Mouse (Mus musculus) heart, embryonic 11.5 days (tissue): ENCODE results near the gene Gnai1. TPM values are rescaled to one million over a fixed set of nuclear protein-coding genes. Genes with fewer than 3 reads are reported as not detected.

ENCODE experiments used
- ATAC-seq: fragments of 200-750 bp; cut with Nextera tagmentation; replicated peaks from 2 replicates; pipeline ENCODE4 v1.8.0; 2017; ENCODE audit warnings: moderate library complexity; ENCODE audit not compliant: insufficient number of reproducible peaks, low FRiP score, low TSS enrichment
- H3K27ac ChIP-seq: fragments of 300-500 bp; sonication (generic); 2 replicates; pipeline ENCODE4 v1.5.1; 2014; ENCODE audit warnings: mild to moderate bottlenecking, low read depth, low read length
- H3K27me3 ChIP-seq: fragments of 300-500 bp; sonication (generic); 2 replicates; pipeline ENCODE4 v1.6.1; 2014; ENCODE audit warnings: mild to moderate bottlenecking, low read length, mixed read lengths; ENCODE audit not compliant: control insufficient read depth, insufficient read depth
- H3K36me3 ChIP-seq: fragments of 300-500 bp; sonication (generic); 2 replicates; pipeline ENCODE4 v1.6.1; 2014; ENCODE audit warnings: mild to moderate bottlenecking, low read length, moderate library complexity, mixed read lengths; ENCODE audit not compliant: control insufficient read depth, insufficient read depth
- H3K4me1 ChIP-seq: fragments of 300-500 bp; sonication (generic); 2 replicates; pipeline ENCODE4 v1.6.1; 2014; ENCODE audit warnings: low read length; ENCODE audit not compliant: control insufficient read depth, insufficient read depth
- H3K4me2 ChIP-seq: fragments of 300-500 bp; sonication (generic); 2 replicates; pipeline ENCODE4 v1.6.1; 2014; ENCODE audit warnings: mild to moderate bottlenecking, moderate library complexity
- H3K4me3 ChIP-seq: fragments of 300-500 bp; sonication (generic); 2 replicates; pipeline ENCODE4 v1.5.1; 2014; ENCODE audit warnings: low read depth, low read length
- H3K9ac ChIP-seq: fragments of 300-500 bp; sonication (generic); 2 replicates; pipeline ENCODE4 v1.6.1; 2014; ENCODE audit warnings: mild to moderate bottlenecking, low read depth, low read length, moderate library complexity
- H3K9me3 ChIP-seq: fragments of 300-500 bp; sonication (generic); replicated peaks from 2 replicates; pipeline ENCODE4 v1.6.1; 2016; ENCODE audit warnings: low read length; ENCODE audit not compliant: control insufficient read depth
- WGBS: fragments of 180-500 bp; shearing (Covaris S2); extraction: QIAGEN DNeasy Blood & Tissue Kit; methylation state at CpG from one replicate; pipeline ENCODE4 v1.1.7; 2014; ENCODE audit not compliant: insufficient replicate concordance; 5-methylcytosine and 5-hydroxymethylcytosine counted together
- polyA plus RNA-seq: library from polyadenylated mRNA; unstranded; fragments of >200 nt; fragmentation: Nextera tagmentation; extraction: Ambion mirVana; gene quantifications from 2 replicates; pipeline ENCODE4 v1.2.1, GENCODE M21; 2014

The Gnai1 gene
- polyA plus RNA-seq, 1 experiment from 2014 or later = 21.4 TPM

GRCm38 (mm10) chr5:18273291-18274284, 86.6 kb downstream of the Gnai1 start:
- Histone ChIP-seq H3K27me3 (no peaks in the 10 kb centered on the region), H3K9me3 (no peaks in the 10 kb centered on the region), H3K9ac (no peak overlapping the region), H3K27ac (no peak overlapping the region), H3K4me1 (no peaks in the 10 kb centered on the region), H3K36me3 (no peaks in the 10 kb centered on the region), H3K4me2 (no peak overlapping the region), H3K4me3 (no peak overlapping the region)
- no peak for ATAC-seq
- 81% methylated on average over 11 of the region's 11 CpGs for WGBS

- WGBS = 79% methylated on average over 5 of the region's 5 CpGs
- H3K4me1 ChIP-seq = no peaks in the 10 kb centered on the region
- no peaks in the 10 kb centered on the region for H3K27me3 ChIP-seq
- H3K36me3 ChIP-seq = no peaks in the 10 kb centered on the region
- H3K4me3 ChIP-seq = no peak overlapping the region
- H3K4me2 ChIP-seq = no peak overlapping the region
- no peak for ATAC-seq
- H3K9ac ChIP-seq = no peak overlapping the region
- no peak overlapping the region for H3K27ac ChIP-seq
- H3K9me3 ChIP-seq = no peaks in the 10 kb centered on the region
Measured at GRCm38 (mm10) chr5:18250379-18251017, 109.7 kb downstream of the Gnai1 start.

GRCm38 (mm10) chr5:18249132-18249531, 111.0 kb downstream of the Gnai1 start:
- no peak overlapping the region for H3K9ac ChIP-seq
- WGBS = 80% methylated on average over 5 of the region's 5 CpGs
- no peak for ATAC-seq

GRCm38 (mm10) chr5:18229396-18229795, 130.8 kb downstream of the Gnai1 start:
- WGBS = 66% methylated on average over 1 of the region's 1 CpGs
- Histone ChIP-seq H3K27ac (no peak overlapping the region), H3K9ac (no peak overlapping the region), H3K36me3 (no peaks in the 10 kb centered on the region), H3K4me3 (no peak overlapping the region), H3K27me3 (no peaks in the 10 kb centered on the region), H3K9me3 (no peaks in the 10 kb centered on the region), H3K4me1 (no peaks in the 10 kb centered on the region), H3K4me2 (no peak overlapping the region)
- no peak for ATAC-seq

More at GRCm38 (mm10) chr5:18249132-18249531, 111.0 kb downstream of the Gnai1 start:
- Histone ChIP-seq H3K36me3 (no peaks in the 10 kb centered on the region), H3K27ac (no peak overlapping the region), H3K4me2 (no peak overlapping the region), H3K9me3 (no peaks in the 10 kb centered on the region), H3K4me3 (no peak overlapping the region), H3K4me1 (no peaks in the 10 kb centered on the region), H3K27me3 (no peaks in the 10 kb centered on the region)

DNA sequence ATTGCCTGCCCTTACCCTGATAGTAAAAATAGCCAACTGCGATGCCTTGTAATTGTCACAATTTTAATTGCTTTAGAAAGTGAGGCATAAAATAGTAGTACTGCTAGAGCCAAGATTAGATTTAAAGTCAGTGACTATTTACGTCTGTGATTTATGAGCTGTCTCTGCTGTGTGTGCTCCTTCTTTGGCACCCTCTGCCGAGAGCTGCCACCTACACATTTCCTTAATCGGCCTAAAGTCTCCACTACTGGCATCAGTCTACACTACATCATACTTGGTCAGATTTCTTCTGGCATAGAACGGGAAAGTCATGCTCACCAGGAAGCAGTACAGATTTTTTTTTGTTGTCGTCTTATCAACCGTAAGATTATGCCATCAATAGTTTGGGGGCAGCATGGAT, 131.3 kb downstream of the Gnai1 start:
- 71% methylated on average over 7 of the region's 7 CpGs for WGBS
- H3K4me2 ChIP-seq = no peak overlapping the region
- no peaks in the 10 kb centered on the region for H3K4me1 ChIP-seq
- no peak overlapping the region for H3K9ac ChIP-seq
- no peak overlapping the region for H3K27ac ChIP-seq
- no peak overlapping the region for H3K4me3 ChIP-seq
- ATAC-seq = no peak
- H3K9me3 ChIP-seq = no peaks in the 10 kb centered on the region
- H3K36me3 ChIP-seq = no peaks in the 10 kb centered on the region
- H3K27me3 ChIP-seq = no peaks in the 10 kb centered on the region

GRCm38 (mm10) chr5:18220873-18221272, 139.3 kb downstream of the Gnai1 start:
- H3K4me2 ChIP-seq = no peak overlapping the region
- H3K4me3 ChIP-seq = no peak overlapping the region
- no peaks in the 10 kb centered on the region for H3K27me3 ChIP-seq
- H3K36me3 ChIP-seq = no peaks in the 10 kb centered on the region
- H3K4me1 ChIP-seq = no peaks in the 10 kb centered on the region
- H3K27ac ChIP-seq = no peak overlapping the region
- H3K9me3 ChIP-seq = no peaks in the 10 kb centered on the region
- no peak overlapping the region for H3K9ac ChIP-seq
- 41% methylated on average over 1 of the region's 1 CpGs for WGBS
- ATAC-seq = no peak

DNA sequence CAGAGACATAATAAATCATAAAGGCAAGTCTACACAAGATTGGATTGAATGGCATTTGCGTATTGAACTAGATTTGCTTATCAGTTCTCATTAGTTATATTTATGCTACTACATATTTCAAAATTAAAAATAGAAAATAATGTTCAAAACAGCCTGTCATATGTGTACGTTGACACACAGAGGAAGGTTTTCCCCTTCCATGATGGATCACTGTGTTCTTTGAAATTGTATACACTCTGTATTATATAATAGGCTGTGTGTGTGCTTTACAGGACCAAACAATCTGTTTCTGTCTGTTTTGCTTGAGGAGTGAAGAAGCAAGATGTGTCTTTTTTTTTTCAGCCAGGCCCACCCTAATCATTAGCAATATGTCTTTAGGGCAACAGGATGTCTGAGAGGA, 141.9 kb downstream of the Gnai1 start:
- Histone ChIP-seq H3K4me3 (no peak overlapping the region), H3K9ac (no peak overlapping the region), H3K36me3 (no peaks in the 10 kb centered on the region), H3K4me1 (no peaks in the 10 kb centered on the region), H3K27ac (no peak overlapping the region), H3K27me3 (no peaks in the 10 kb centered on the region), H3K9me3 (no peaks in the 10 kb centered on the region), H3K4me2 (no peak overlapping the region)
- 79% methylated on average over 2 of the region's 2 CpGs for WGBS
- ATAC-seq = no peak

DNA sequence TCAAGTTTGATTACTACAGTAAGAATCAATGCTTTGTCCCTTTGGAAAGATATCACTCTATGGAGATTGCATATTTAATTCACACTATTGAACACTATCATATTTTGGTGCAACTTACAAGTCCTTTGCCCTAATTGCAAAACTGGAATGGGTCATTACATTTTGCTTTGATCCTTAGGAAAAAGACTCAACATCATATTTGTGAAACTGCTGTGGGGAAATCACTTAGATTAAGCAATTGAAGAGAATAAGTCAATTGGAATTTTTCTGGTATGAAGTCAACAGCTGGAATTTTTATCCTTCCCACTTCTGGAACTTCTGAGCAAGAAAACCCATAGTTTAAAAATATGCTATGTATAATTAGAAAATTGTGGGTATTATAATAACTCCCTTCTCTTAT, 142.3 kb downstream of the Gnai1 start:
- H3K9ac ChIP-seq = no peak overlapping the region
- no peaks in the 10 kb centered on the region for H3K4me1 ChIP-seq
- no peaks in the 10 kb centered on the region for H3K36me3 ChIP-seq
- H3K27me3 ChIP-seq = no peaks in the 10 kb centered on the region
- H3K27ac ChIP-seq = no peak overlapping the region
- no peak overlapping the region for H3K4me3 ChIP-seq
- no peak overlapping the region for H3K4me2 ChIP-seq
- no peaks in the 10 kb centered on the region for H3K9me3 ChIP-seq
- no peak for ATAC-seq
